Mouse (Mus musculus) telencephalon, adult 2 months (tissue): ENCODE measurements around the gene Glyctk.
A peak's percentile ranks its signal among the peaks of the same experiment; 100 is the strongest.

Experiments used
- DNase-seq: peaks from one replicate; pipeline ENCODE4 v3.0.0-alpha.2; 2011; ENCODE audit warnings: low read depth, low spot score

The Glyctk gene

DNA sequence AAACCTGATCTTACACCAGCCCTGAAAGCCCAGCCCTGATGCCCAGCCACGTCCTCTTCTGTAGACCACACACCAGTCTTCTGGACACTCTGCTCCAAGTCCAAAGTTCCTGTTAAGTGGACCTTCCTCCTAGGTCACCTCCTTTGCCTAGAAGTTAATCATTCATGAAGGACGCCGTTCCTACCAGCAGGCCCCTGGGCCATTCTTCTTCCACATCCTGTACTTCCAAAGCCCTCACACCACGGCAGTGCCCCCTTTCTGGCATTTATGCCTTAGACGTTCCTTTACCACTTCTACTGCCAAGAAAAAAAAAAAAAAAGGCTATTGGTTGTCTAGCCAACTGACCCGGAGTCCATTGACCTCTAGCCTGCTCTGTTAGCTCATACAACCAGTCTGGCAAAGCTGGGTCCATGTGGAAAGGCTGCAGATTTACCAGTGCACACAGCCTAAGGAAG is at the start of gene Glyctk:
TSS of gene Glyctk (minus strand) at position 102 of the 455 bp plus-strand sequence.
- DNase-seq = no peak

GRCm38 (mm10) chr9:106206515-106206914 is 48.6 kb upstream of the Glyctk start:
- no peak for DNase-seq

- DNase-seq = no peak
Measured at GRCm38 (mm10) chr9:106205713-106206290, 47.9 kb upstream of the Glyctk start.

GRCm38 (mm10) chr9:106203990-106204851 is 46.3 kb upstream of the Glyctk start:
- DNase-seq = no peak

GRCm38 (mm10) chr9:106202819-106203636 is 45.1 kb upstream of the Glyctk start, which contains the start of gene Twf2:
Twf2 (plus strand) TSS chr9:106203108.
- peak; percentile 67 for DNase-seq

GRCm38 (mm10) chr9:106201895-106202294 is 44.0 kb upstream of the Glyctk start:
- DNase-seq = no peak

DNA sequence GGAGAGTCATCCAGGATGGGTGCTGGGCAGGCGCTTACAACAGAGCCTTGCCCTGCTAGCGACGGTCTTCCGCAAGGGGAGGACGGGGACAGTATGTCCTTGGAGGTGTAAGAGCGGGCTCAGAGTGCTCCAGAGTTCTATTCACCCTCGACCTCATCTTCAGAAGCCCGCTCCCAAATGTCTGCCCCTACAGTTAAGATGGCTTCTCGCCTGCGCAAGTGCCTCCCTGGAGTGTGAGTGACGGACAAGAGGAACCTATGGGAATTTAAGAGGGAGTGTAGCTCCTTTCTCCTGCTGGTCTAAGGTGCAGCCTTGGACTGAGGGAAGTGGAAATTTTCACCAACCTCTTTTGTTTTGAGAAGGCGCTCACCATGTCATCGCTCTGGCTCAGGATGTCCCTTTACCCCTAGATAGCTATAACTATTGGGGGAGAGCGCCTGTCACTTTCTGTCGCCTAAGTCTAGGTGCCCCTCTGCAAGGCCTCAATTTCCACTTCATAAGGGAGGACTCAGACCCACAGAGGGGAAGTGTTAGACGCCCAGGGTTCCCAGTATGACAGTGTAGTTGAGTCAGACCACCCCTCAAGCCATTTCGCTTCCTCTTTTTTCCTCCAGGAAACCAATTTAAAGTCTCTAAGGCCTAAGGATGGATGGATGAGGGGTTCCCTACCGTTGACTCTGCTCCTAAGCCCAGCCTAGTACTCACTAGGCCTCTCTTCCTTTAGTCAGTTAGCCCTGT is 41.8 kb upstream of the Glyctk start, which contains the start of gene Ppm1m:
TSS of gene Ppm1m (minus strand) at position 212 of the 738 bp plus-strand sequence.
- no peak for DNase-seq

DNA sequence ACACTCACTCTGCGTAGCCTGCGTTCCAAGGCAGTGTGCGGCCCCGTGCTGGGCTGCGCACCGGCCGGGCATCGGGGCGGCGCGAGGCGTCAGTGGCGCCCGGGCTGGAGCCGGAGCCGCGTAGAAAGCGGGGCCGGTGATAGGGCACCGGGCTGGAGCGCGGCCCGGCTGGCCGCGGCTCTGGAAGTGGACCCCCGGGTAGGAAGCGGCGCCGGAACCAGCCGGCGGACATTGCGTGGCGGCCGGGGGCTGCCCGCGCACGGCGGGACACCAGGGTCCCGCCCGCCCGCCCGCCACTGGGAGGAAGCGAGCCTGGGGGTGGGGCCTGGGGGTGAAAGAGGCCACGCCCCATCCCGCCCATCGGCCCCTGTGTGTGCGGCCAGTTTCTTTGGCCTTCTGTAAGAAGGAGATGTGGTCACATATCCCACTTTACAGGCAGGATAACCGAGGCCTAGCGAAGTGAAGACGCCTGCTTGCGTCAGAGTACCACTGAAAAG is 41.1 kb upstream of the Glyctk start:
- no peak for DNase-seq

GRCm38 (mm10) chr9:106197732-106198131 is 39.8 kb upstream of the Glyctk start:
- DNase-seq = no peak

DNA sequence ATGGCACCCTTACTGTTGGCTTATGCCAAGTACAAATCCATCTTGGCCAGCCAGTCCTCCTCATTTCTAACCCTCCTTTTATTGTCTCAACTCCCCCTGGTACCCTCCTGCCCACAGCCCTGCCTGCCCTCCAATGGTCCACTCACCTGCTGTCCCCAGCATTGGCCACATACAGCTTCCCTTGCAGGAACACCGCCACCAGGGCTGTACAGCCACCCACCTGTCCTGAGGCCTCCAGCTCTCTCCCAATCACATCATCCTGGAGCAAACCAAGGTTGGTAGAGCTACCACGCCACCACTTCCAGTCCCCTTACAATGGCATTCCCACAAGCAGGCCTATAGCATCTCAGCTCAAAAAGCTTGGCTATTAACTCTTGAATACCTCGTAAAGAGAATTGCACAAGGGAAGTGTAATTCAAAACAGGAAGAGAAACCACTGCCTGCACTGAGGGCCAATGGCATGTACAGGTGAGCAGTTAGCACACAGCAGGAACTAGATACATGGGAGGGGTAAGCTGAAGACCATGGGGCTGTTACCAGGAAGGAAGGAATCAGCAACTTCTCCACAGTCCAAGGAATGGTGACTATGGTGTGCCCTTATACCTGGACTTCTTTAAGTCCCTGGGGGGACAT is 39.3 kb upstream of the Glyctk start:
- no peak for DNase-seq

DNA sequence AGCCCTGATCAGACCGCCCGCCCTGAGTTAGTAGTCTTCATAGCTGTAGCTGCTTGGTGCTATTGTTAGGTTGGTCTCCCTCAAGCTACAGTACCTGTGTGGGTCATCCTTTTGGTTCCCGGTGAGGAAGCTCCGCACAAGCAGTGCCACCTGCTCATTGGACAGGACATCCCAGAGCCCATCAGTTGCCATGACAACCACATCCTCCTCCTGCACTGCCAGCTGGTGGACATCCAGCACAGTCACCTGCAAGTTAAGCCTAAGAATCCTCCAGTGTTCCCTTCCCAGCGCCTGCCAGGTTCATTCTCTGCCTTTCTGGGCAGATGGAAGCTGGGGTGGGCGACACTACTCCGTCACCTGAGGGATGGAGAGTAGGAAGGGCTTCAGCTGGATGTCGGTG is 37.8 kb upstream of the Glyctk start:
- peak; percentile 69 for DNase-seq

DNA sequence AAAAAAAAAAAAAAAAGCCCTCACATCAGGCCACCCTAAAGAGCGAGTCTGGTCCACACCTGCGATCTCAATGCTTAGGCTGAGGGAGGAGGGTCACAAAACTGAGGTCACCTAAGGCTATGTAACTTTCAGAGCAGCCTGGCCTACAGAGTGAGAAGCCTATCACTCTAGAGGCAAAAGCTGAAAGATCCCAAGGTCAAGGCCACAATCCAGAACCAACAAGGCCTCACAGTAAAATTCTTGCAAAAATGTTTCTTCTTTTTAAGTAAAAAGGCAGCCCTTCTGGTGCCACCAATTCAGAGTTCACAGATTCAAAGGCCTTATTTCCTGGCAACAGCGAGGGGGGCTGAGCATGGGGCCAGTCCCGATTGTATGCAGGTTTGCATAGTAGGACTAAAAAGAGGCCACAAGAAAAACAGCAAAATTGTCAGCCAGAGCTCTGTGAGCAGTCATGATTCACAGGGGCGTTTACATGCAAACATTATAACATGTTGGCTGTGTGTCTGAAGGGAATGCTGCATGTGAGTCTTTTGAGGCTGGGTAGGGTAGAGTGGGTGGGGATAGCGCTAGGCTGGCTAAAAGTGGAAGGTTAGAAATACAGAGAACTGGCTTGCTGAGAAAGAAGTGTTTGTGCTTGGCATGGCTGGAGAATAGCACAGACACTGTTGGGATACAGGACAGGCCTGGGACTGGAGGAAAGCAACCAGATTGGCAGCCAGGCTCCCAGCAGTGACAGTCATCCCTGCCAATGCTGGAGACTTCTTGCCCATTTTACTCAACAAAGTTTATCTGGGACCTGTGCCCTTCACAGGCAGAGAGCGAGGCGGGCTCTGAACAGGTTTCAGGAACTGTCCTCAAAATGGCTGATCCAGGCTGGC is 36.2 kb upstream of the Glyctk start:
- DNase-seq = no peak

GRCm38 (mm10) chr9:106192998-106193397 is 35.1 kb upstream of the Glyctk start:
- peak; percentile 63 for DNase-seq

DNA sequence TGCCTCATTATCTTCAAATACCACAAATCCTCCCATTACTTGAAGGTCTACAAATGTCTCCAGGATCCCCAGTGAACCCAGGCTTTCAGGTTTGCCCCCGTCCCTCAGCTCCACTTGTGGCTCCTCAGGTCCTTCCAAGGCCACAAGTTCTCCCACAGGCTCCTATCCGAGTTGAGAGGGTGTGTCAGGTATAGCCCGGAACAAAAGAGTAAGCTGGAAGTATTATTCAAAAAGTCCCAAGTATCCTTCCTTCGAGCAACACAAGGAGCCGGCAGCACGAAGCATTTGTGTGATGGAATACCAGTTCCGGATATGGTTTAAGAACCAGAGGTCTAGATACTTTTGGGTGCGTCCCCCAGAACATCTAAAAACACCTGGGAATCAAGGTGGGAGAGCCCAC is 34.1 kb upstream of the Glyctk start:
- no peak for DNase-seq

DNA sequence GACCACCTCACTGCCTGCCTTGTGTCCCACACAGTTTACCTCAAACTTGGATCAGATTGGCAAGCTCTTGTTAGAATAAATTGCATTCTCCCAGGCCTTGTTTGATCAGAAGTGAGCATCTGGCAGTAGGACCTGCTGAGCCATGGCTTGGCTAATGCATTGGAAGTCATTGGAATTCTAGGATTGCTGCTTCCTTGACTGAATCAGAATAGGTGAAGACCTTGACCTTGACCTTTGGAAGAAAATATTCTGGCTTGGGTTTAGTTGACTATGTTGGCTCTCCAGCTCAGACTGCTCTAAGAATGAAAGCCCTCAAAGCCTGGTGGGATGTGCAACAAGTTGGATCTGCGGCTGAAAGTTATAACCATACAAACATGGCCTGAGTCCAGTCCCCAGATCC is 33.4 kb upstream of the Glyctk start:
- DNase-seq = no peak

- DNase-seq = no peak
Measured at GRCm38 (mm10) chr9:106183996-106184395, 26.1 kb upstream of the Glyctk start.

GRCm38 (mm10) chr9:106182146-106182545 is 24.2 kb upstream of the Glyctk start:
- no peak for DNase-seq

DNA sequence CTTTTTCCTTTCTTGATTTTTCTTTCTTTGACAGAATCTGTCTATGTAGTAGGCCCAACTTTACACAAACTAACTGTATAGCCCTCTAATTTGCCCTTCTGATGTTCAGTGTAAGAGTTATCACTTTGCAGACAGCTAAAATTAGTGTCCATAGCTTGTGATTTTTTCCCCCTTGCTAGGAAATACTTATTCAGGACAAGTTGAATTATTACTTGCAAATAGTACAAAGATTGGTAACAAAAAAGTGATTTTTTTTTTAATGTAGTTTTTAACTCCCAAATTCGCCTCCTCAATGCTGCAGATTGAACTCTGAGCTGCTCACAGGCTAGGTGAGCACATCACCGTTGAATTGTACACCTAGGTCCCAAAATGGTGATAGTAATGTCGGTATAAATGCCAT is 22.0 kb upstream of the Glyctk start:
- DNase-seq = no peak

- DNase-seq = no peak
Measured at GRCm38 (mm10) chr9:106179454-106179853, 21.5 kb upstream of the Glyctk start.

GRCm38 (mm10) chr9:106177799-106178198 is 19.9 kb upstream of the Glyctk start:
- DNase-seq = no peak
